Mouse (Mus musculus) forebrain, embryonic 14.5 days (tissue): ENCODE measurements around the gene Nudt1. TPM values are rescaled to one million over a fixed set of nuclear protein-coding genes. Genes with fewer than 3 reads are reported as not detected.

Experiments
- ATAC-seq: fragments of 200-750 bp; cut with Nextera tagmentation; 2 replicates; pipeline ENCODE4 v1.8.0; 2017; ENCODE audit warnings: mild to moderate bottlenecking, moderate library complexity
- DNase-seq: peaks from one replicate; pipeline ENCODE4 v3.0.0-alpha.2; 2015; ENCODE audit warnings: low spot score
- H3K27ac ChIP-seq: fragments of 300-500 bp; sonication (generic); 2 replicates; pipeline ENCODE4 v1.5.1; 2014; ENCODE audit warnings: low read depth, mild to moderate bottlenecking, control low read depth, low read length, moderate library complexity
- H3K27me3 ChIP-seq: fragments of 300-500 bp; sonication (generic); replicated peaks from 2 replicates; pipeline ENCODE4 v1.6.1; 2014; ENCODE audit warnings: low read length, control low read depth, mixed read lengths; ENCODE audit not compliant: control insufficient read depth, insufficient read depth
- H3K36me3 ChIP-seq: fragments of 300-500 bp; sonication (generic); 2 replicates; pipeline ENCODE4 v1.6.1; 2014; ENCODE audit warnings: low read length, control low read depth; ENCODE audit not compliant: control insufficient read depth, insufficient read depth
- H3K4me1 ChIP-seq: fragments of 300-500 bp; sonication (generic); 2 replicates; pipeline ENCODE4 v1.6.1; 2014; ENCODE audit warnings: antibody characterized with exemption, low read length, control low read depth; ENCODE audit not compliant: control insufficient read depth, insufficient read depth
- H3K4me2 ChIP-seq: fragments of 300-500 bp; sonication (generic); 2 replicates; pipeline ENCODE4 v1.6.1; 2014; ENCODE audit warnings: mild to moderate bottlenecking, control low read depth, low read length
- H3K4me3 ChIP-seq: fragments of 300-500 bp; sonication (generic); 2 replicates; pipeline ENCODE4 v1.5.1; 2014; ENCODE audit warnings: low read depth, low read length, control low read depth
- H3K9ac ChIP-seq: fragments of 300-500 bp; sonication (generic); 2 replicates; pipeline ENCODE4 v1.6.1; 2014; ENCODE audit warnings: mild to moderate bottlenecking, low read length, control low read depth, moderate library complexity
- H3K9me3 ChIP-seq: fragments of 300-500 bp; sonication (generic); replicated peaks from 2 replicates; pipeline ENCODE4 v1.6.1; 2016; ENCODE audit warnings: low read length, control low read depth, mixed read lengths; ENCODE audit not compliant: control insufficient read depth
- WGBS: fragments of 180-500 bp; shearing (Covaris S2); extraction: QIAGEN DNeasy Blood & Tissue Kit; methylation state at CpG from one replicate; pipeline ENCODE4 v1.1.7; 2014; 5-methylcytosine and 5-hydroxymethylcytosine counted together
- polyA plus RNA-seq: library from polyadenylated mRNA; unstranded; fragments of >200 nt; fragmentation: Nextera tagmentation; extraction: Ambion mirVana; gene quantifications from 2 replicates; pipeline ENCODE4 v1.2.1, GENCODE M21; 2014

Gene Nudt1
- polyA plus RNA-seq, 1 experiment from 2014 or later, result 24.5 TPM

DNA sequence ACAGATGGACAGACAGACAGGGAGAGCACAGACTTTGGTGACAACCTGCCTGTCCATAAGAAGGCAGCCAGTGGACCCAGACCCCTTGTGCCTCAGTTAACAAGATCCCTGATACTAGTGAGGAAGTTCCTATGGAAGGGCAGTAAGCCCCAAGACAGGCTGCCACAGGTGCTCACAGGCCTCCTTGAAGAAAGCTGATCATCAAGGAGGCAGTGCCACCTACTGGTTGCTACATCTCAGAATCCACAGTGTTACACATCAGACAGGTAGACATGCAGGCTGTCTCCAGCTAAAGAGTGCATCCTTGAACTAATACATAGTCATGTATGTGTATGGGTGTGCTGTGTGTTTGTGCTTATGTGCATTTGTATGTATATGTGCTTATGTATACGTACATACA, 29.3 kb upstream of the Nudt1 start:
- H3K9ac ChIP-seq, result no peak overlapping the region
- no peak overlapping the region for H3K4me2 ChIP-seq
- H3K27ac ChIP-seq, result no peak overlapping the region
- H3K4me1 ChIP-seq, result no peaks in the 10 kb centered on the region
- DNase-seq, result peak; percentile 88
- no peaks in the 10 kb centered on the region for H3K27me3 ChIP-seq
- H3K9me3 ChIP-seq, result no peaks in the 10 kb centered on the region
- WGBS, result 69% methylated on average over 1 of the region's 1 CpGs
- H3K4me3 ChIP-seq, result no peak overlapping the region
- H3K36me3 ChIP-seq, result peaks cover 46% of the 10 kb centered on the region
- ATAC-seq, result peak; percentile 67

DNA sequence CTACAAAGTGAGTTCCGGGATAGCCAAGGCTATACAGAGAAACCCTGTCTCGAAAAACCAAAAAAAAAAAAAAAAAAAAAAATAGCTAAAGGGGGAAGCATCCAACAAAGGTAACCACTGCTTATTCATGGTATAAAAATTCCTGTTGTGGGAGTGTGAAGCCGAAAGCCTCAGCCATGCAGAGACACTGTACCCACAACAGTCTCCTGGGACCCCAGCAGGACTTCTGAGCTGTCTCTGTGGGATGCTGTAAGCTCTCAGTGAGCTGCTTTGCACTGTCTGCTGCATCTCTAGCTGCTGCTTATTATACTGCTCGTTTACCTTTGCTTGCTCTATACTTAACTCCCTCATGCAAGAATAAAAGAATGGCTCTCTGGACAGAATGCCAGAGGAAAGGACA, 23.2 kb upstream of the Nudt1 start:
- peaks cover 69% of the 10 kb centered on the region for H3K36me3 ChIP-seq
- no peaks in the 10 kb centered on the region for H3K4me1 ChIP-seq
- H3K4me3 ChIP-seq, result no peak overlapping the region
- no peak overlapping the region for H3K4me2 ChIP-seq
- no peak overlapping the region for H3K9ac ChIP-seq
- DNase-seq (no peak), ATAC-seq (no peak)
- no peak overlapping the region for H3K27ac ChIP-seq
- no peaks in the 10 kb centered on the region for H3K27me3 ChIP-seq
- no peaks in the 10 kb centered on the region for H3K9me3 ChIP-seq
- WGBS, result 76% methylated on average over 4 of the region's 4 CpGs

GRCm38 (mm10) chr5:140306016-140306415, 15.4 kb upstream of the Nudt1 start:
- no peak overlapping the region for H3K4me2 ChIP-seq
- no peaks in the 10 kb centered on the region for H3K9me3 ChIP-seq
- H3K27ac ChIP-seq, result no peak overlapping the region
- no peaks in the 10 kb centered on the region for H3K27me3 ChIP-seq
- 86% methylated on average over 8 of the region's 8 CpGs for WGBS
- ATAC-seq (no peak), DNase-seq (no peak)
- H3K4me1 ChIP-seq, result no peaks in the 10 kb centered on the region
- no peak overlapping the region for H3K4me3 ChIP-seq
- no peak overlapping the region for H3K9ac ChIP-seq
- H3K36me3 ChIP-seq, result peaks cover 74% of the 10 kb centered on the region

DNA sequence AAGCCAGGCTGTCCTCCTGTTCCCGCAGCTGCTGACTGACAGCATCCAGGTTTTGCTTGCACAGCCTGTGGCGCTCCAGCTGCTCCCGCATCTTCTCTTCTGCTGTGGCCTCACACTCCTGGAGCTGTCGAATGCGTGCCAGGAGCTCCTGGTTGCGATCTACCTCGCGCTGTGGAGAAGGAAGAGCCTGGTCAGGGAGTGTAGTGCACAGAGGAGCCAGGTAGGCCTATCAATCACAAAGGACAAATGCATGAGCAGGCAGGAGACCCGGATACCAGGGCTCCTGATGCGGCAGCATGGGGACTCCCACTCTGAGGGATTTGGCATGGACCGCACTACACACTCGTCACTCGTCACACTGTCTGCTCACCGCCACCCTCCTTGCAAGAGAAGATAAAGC, 13.9 kb upstream of the Nudt1 start:
- Histone ChIP-seq H3K27ac (no peak overlapping the region), H3K4me3 (no peak overlapping the region), H3K9me3 (no peaks in the 10 kb centered on the region), H3K4me1 (no peaks in the 10 kb centered on the region), H3K9ac (no peak overlapping the region), H3K4me2 (no peak overlapping the region), H3K36me3 (peaks cover 76% of the 10 kb centered on the region), H3K27me3 (no peaks in the 10 kb centered on the region)
- DNase-seq, result no peak
- WGBS, result 94% methylated on average over 14 of the region's 14 CpGs
- no peak for ATAC-seq

DNA sequence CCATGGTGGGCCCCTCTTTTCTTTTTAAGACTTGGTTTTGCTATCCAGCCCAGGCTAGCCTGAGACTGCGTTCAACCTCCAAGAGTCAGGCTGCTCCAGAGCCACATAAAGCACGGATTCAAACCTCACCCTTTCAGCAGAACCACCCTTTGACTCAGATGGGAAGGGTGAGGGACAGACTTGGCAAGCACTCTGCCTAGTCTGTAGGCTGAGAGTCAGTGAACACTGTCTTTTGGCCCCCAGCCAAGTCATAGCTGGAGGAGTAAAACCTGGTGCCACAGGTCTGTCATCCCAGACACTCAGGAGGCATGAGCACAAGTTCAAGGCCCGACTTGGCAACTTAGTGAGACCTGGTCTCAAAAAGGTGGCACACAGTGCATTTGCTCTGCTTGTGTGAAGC, 4.7 kb upstream of the Nudt1 start:
- Histone ChIP-seq H3K36me3 (peaks cover 32% of the 10 kb centered on the region), H3K9me3 (no peaks in the 10 kb centered on the region), H3K4me2 (no peak overlapping the region), H3K9ac (no peak overlapping the region), H3K4me3 (no peak overlapping the region), H3K27me3 (no peaks in the 10 kb centered on the region), H3K27ac (no peak overlapping the region), H3K4me1 (peaks cover 8% of the 10 kb centered on the region)
- ATAC-seq, result no peak
- WGBS, result 81% methylated on average over 3 of the region's 3 CpGs
- DNase-seq, result no peak

- H3K9me3 ChIP-seq, result no peaks in the 10 kb centered on the region
- DNase-seq (no peak), ATAC-seq (peak; percentile 21; the same call in 1 of the 2 replicates)
- H3K4me3 ChIP-seq, result peak overlapping the region; percentile 60
- H3K4me2 ChIP-seq, result peak overlapping the region; percentile 74
- peaks cover 8% of the 10 kb centered on the region for H3K4me1 ChIP-seq
- H3K36me3 ChIP-seq, result 0 out of 2 replicates have a peak, but pooled peaks cover 5% of the 10 kb centered on the region
- H3K9ac ChIP-seq, result peak overlapping the region; percentile 99
- no peaks in the 10 kb centered on the region for H3K27me3 ChIP-seq
- peak overlapping the region; percentile 61 for H3K27ac ChIP-seq
- WGBS, result under 1% methylated on average over 17 of the region's 17 CpGs
Measured at GRCm38 (mm10) chr5:140321756-140322575, 510 bp downstream of the Nudt1 start.

- H3K27ac ChIP-seq, result no peak overlapping the region
- no peaks in the 10 kb centered on the region for H3K9me3 ChIP-seq
- no peak overlapping the region for H3K9ac ChIP-seq
- no peak overlapping the region for H3K4me3 ChIP-seq
- H3K27me3 ChIP-seq, result no peaks in the 10 kb centered on the region
- H3K36me3 ChIP-seq, result peaks cover 18% of the 10 kb centered on the region; the same call in 1 of the 2 replicates
- H3K4me2 ChIP-seq, result no peak overlapping the region
- DNase-seq (no peak), ATAC-seq (no peak)
- H3K4me1 ChIP-seq, result peaks cover 8% of the 10 kb centered on the region
- WGBS, result 95% methylated on average over 5 of the region's 5 CpGs
Measured at GRCm38 (mm10) chr5:140324058-140324457, 2.6 kb downstream of the Nudt1 start.

- 2% methylated on average over 39 of the region's 39 CpGs for WGBS
- peak; percentile 81 for ATAC-seq
Measured at GRCm38 (mm10) chr5:140331615-140332512, 10.4 kb downstream of the Nudt1 start, which contains the start of gene Mrm2. Gene Mrm2, minus strand, starts transcription at chr5:140331898.

More at GRCm38 (mm10) chr5:140331615-140332512, 10.4 kb downstream of the Nudt1 start, which contains the start of gene Mrm2:
- Histone ChIP-seq H3K4me3 (peak within 1 kb of the TSS; percentile 62), H3K27me3 (no peaks in the 10 kb centered on the region), H3K4me2 (peak within 1 kb of the TSS; percentile 86), H3K9ac (peak within 1 kb of the TSS; percentile 72), H3K4me1 (peaks cover 6% of the 10 kb centered on the region), H3K36me3 (peaks cover 23% of the 10 kb centered on the region; the same call in 1 of the 2 replicates), H3K27ac (peak within 1 kb of the TSS; percentile 81), H3K9me3 (no peaks in the 10 kb centered on the region)
- peak; percentile 84 for DNase-seq
